Mouse (Mus musculus): ENCODE measurements around the gene Rpl31. TPM values are rescaled to one million over a fixed set of nuclear protein-coding genes. Genes with fewer than 3 reads are reported as not detected.

Rpl31 gene
- 322 and 591 TPM in 2 replicates for polyA plus RNA-seq (2012; ENCODE audit: insufficient read depth, insufficient read length, missing spikeins)

DNA sequence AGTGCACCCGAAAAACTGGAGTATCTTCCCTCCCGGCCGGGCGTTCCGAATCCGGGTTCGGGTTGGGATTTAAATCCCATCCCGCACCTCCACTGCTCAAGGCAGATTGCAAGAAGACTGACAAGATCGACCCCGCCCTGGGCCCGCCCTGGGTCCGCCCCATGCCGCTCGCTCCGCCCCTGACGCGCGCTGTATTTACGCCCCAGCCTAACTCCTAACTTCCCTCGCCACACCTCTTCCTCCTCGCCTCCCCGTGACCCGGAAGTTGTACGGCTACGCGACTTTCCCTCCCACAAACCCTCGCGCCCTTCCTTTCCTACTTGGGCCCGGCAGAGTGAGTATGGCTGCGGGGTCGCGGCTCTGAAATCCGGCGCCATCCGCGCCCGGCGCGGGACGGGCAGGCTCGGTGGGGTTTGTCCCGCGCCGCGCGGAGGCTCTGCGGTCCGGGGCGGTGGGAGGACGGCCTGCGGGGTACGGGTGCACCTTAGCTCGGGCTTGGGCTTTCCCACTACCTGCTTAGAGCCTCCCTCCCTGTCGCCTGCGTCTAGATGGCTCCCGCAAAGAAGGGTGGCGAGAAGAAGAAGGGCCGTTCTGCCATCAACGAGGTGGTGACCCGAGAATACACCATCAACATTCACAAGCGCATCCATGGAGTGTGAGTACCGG is at the start of gene Rpl31:
Gene Rpl31 (plus strand): TSS at position 242 of the 666 bp plus-strand sequence.
- H3K4me3 ChIP-seq (ENCODE audit: insufficient read depth, low read depth, low read length) = peak within 1 kb of the TSS; percentile 87
- no peaks in the 10 kb centered on the region; the same call in 1 of the 2 replicates for H3K4me1 ChIP-seq (ENCODE audit: control insufficient read depth, insufficient read depth, insufficient read length, low read length)
- H3K27ac ChIP-seq (replicated peaks; ENCODE audit: low read depth, low read length) = peak within 1 kb of the TSS; percentile 61

DNA sequence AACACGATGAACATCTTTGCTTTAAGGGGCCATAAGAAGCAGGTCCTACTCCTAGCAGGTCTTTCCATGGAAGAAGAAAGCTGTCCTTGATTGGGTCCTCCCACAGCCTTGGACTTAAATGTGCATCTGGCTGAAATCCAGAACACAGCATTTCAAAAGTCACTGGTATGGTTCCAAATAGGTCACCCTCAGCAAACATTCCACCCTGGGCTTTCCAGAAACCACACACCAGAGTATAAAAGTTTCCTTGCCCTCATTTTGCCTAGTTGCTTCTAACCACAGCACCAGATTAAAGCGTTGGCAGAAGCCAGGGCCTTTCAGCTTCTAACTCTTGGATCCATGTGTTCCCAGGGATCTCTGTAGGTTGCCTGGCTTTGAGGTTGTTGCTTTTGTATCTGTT is 49.7 kb upstream of the Rpl31 start:
- no peak overlapping the region for H3K4me3 ChIP-seq (ENCODE audit: insufficient read depth, low read depth, low read length)
- no peak overlapping the region for H3K27ac ChIP-seq (replicated peaks; ENCODE audit: low read depth, low read length)

DNA sequence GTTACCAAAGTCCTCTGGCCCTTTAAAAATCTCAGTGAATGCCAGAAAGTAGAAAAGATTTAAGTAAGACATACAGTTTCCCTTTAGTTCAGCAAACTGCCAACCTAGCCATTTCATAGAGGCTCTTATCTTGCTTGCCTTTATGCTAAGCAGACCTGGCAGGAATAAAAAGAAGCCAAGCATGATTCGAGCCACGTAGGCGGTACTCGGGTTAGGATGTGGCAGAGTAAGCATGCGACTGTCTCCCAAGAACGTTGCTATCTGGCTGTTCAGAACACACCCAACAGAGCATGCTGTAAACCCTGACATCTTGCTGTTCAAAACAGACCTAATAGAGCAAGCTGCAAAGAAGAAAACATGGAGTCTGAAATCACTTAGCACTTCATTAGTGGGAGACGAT is 48.8 kb upstream of the Rpl31 start:
- H3K27ac ChIP-seq (replicated peaks; ENCODE audit: low read depth, low read length) = no peak overlapping the region
- no peaks in the 10 kb centered on the region for H3K4me1 ChIP-seq (ENCODE audit: control insufficient read depth, insufficient read depth, insufficient read length, low read length)
- no peak overlapping the region for H3K4me3 ChIP-seq (ENCODE audit: insufficient read depth, low read depth, low read length)

More for the DNA sequence above, 49.7 kb upstream of the Rpl31 start:
- no peaks in the 10 kb centered on the region for H3K4me1 ChIP-seq (ENCODE audit: control insufficient read depth, insufficient read depth, insufficient read length, low read length)

DNA sequence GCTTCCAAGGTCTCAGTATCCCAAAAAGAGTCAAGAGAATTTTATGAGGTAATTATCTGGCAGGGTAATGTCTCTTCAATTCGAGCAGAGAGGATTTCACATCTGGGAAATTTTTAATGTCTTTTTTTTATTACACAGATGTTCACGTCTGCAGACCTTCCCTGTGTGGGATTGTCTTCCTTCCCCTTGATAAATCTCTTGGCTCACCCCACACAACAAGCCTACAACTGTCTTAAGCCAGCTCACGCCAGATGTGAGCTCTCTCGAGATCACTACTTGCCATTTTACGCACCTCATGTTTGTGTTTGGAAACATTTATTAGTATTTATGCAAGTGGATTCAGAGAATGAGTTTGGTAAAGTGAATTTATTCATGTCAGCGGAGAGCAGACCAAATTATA is 45.7 kb upstream of the Rpl31 start:
- Histone ChIP-seq H3K4me1 (ENCODE audit: control insufficient read depth, insufficient read depth, insufficient read length, low read length) (no peaks in the 10 kb centered on the region), H3K27ac (replicated peaks; ENCODE audit: low read depth, low read length) (no peak overlapping the region), H3K4me3 (ENCODE audit: insufficient read depth, low read depth, low read length) (no peak overlapping the region)

DNA sequence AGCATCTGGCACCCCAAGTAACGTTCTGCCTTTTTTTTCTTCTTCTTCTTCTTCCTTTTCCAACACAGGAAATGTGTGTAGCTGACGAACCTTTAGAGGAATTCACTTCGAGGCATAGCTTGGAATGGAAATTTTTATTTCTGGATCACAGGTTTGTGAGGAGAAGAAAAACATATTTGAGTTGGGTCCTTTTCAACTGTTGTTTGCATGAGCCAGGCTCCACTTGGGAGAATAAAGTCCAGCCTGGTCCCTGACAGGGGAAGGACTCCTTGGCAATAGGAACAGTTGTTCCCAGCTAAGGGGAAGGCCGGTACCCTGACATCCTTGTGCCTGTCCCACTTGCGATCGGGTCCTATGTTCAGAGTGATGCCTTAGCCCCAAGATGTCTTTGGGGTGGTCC is 42.4 kb upstream of the Rpl31 start:
- Histone ChIP-seq H3K4me1 (ENCODE audit: control insufficient read depth, insufficient read depth, insufficient read length, low read length) (no peaks in the 10 kb centered on the region), H3K27ac (replicated peaks; ENCODE audit: low read depth, low read length) (no peak overlapping the region), H3K4me3 (ENCODE audit: insufficient read depth, low read depth, low read length) (no peak overlapping the region)

DNA sequence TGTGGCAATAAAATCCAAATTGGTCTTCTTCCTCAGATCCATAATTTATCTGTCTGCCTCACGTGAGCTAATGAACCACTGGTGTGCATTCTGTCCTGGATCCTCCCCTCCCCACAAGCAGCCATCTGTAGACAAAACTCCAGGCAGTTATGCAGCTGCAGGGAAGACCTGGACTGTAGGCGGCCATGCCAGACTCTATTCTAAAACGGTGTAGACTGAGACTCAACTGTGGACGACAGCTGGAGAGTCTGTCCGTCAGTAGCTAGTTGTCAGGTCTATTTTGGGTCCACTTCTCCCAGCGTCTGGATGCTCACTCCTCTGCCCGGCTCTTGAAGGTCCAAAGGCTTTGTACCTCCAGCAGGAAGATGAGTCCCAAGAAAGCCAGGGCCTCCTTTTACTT is 40.1 kb upstream of the Rpl31 start:
- no peaks in the 10 kb centered on the region for H3K4me1 ChIP-seq (ENCODE audit: control insufficient read depth, insufficient read depth, insufficient read length, low read length)
- no peak overlapping the region for H3K27ac ChIP-seq (replicated peaks; ENCODE audit: low read depth, low read length)
- no peak overlapping the region for H3K4me3 ChIP-seq (ENCODE audit: insufficient read depth, low read depth, low read length)

DNA sequence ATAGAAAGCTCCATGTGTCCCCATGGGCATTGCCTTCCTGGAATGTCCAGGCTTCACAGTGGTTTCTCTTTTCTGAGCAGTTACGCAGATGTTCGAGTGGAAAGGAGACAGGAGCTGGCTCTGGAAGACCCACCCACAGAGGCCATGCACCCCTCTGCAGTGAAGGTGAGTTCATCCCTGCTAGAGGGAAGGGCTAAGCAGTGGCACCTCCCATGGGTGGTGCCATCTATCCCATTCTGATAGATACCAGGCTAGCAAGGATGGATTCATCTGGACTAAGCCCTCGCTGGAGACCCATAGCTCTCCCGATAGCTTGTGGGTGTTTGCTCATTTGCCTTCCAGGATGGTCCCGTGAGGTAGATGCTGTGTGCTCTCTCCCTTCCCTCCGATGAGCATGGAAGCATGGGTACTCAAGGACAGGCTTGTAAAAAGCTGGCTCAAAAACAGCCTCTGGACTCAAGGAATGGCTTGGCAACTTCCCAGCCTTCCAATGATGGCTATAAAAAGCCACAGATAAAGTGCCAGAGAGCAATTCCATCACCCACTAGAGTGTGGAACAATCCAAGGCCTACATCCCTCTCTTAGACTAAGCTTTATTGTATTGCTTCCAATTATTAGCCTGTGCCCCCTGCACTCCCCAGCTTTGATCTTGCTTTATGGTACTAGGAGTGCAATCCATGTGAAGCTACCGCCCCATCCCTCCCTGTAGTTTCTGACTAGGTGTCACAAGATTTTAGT is 36.6 kb upstream of the Rpl31 start:
- Histone ChIP-seq H3K4me1 (ENCODE audit: control insufficient read depth, insufficient read depth, insufficient read length, low read length) (no peaks in the 10 kb centered on the region), H3K4me3 (ENCODE audit: insufficient read depth, low read depth, low read length) (no peak overlapping the region), H3K27ac (replicated peaks; ENCODE audit: low read depth, low read length) (no peak overlapping the region)

DNA sequence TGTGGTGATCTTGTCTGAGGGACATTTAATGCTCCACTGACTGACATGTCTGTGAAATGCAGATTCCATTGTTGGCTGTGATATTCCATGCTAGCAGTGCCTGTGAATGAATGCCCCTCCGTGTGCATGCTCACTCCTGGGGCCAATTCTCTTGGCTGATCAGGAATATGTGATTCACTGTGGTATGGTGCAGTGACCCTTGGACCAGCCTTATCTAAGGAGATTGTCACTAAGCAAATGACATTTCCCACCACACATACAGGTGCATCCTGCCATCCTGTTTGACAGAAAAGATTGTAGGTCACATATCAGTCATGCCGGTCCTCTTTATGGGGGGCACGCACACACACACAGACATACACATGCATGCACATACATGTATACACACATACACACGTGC is 35.2 kb upstream of the Rpl31 start:
- no peak overlapping the region for H3K4me3 ChIP-seq (ENCODE audit: insufficient read depth, low read depth, low read length)
- H3K4me1 ChIP-seq (ENCODE audit: control insufficient read depth, insufficient read depth, insufficient read length, low read length) = no peaks in the 10 kb centered on the region
- no peak overlapping the region for H3K27ac ChIP-seq (replicated peaks; ENCODE audit: low read depth, low read length)

DNA sequence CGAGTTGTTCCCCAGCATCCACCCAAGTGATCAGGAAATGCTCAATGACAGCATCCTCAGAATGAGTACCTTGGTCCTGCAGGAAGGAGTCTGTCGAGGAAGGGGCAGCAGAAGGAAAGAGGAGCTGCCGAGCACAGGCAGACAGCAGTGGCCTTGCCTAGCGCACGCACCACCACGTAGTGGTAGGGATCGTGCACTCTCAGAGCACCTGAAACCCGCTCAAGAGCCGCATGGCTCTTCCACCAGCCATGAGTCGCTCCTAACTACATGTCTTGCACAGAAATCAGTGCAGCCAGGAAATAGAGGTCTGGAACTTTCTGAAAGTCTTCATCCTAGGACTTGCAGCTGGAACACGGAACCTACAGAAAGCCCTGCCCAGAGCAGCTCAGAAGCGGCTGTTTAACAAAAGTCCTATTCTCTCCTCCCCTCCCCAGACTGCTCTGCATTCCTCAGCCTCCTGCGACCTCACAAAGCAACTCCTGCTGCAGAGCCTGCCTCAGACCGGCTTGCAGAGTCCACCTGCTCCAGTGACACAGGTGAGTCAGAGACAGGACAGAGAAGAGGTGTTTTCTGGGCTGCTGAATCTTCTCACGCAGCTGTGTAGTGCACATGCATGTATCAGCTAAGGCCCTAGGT is 32.0 kb upstream of the Rpl31 start:
- H3K4me1 ChIP-seq (ENCODE audit: control insufficient read depth, insufficient read depth, insufficient read length, low read length) = no peaks in the 10 kb centered on the region

DNA sequence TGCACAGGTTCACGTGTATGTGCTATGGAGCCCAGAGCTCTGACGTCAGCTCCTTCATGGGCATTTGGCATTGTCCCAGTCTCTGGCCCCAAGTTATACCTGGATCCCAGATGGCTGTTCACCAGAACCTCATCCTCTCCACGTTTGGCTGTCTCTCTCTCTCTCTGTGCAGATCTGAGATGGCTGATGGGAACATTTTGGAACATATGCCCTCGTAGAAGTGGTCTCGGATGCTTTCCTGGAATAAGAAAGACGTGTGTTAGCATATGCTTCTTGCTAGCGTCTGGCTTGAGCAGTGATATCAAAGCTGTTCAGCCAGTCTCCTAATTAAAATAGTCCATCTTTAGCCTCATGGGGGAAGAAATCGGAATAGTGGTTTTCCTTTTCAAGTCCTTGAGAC is 30.9 kb upstream of the Rpl31 start:
- Histone ChIP-seq H3K4me3 (ENCODE audit: insufficient read depth, low read depth, low read length) (no peak overlapping the region), H3K4me1 (ENCODE audit: control insufficient read depth, insufficient read depth, insufficient read length, low read length) (no peaks in the 10 kb centered on the region), H3K27ac (replicated peaks; ENCODE audit: low read depth, low read length) (no peak overlapping the region)

More for the DNA sequence above, 32.0 kb upstream of the Rpl31 start:
- Histone ChIP-seq H3K27ac (replicated peaks; ENCODE audit: low read depth, low read length) (no peak overlapping the region), H3K4me3 (ENCODE audit: insufficient read depth, low read depth, low read length) (no peak overlapping the region)

DNA sequence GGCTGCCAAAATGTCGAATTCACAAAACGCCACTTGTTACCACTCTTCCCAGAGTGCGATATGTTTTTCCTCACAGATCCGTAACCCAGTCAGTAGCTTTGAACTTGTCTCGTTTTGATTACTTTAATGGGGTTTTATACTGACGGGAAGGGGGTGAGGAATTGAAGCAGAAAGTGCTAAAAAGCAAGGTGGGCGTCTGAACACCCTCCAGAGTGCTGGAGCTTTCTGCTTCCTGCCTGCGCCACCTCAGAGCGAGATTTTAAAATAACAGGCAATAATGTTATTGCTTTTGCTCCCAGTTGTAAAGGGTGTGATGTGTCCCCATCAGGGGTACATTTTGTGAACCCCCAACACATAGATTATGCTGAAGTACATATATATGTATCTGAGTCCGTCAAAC is 28.8 kb upstream of the Rpl31 start:
- Histone ChIP-seq H3K4me3 (ENCODE audit: insufficient read depth, low read depth, low read length) (no peak overlapping the region), H3K4me1 (ENCODE audit: control insufficient read depth, insufficient read depth, insufficient read length, low read length) (no peaks in the 10 kb centered on the region), H3K27ac (replicated peaks; ENCODE audit: low read depth, low read length) (no peak overlapping the region)

DNA sequence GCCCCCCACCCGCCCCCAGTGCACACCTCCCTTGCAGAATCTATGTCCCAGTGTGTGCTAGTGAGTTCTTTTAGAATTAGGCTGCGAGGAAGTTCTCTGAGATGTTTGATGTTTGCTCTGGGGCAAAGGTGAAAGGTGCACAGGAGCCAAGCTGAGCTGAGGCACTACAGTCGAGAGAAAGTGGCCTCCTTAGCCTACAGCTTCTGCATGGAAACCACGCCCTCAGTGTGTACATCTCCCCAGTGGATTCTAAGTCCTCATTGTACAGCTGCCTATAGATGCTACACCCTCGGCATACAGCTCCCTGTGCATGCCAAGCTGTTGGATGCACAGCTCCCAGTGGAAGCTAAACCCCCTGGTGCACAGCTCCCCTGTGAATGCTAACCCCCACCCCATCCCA is 28.2 kb upstream of the Rpl31 start:
- Histone ChIP-seq H3K4me1 (ENCODE audit: control insufficient read depth, insufficient read depth, insufficient read length, low read length) (no peaks in the 10 kb centered on the region), H3K4me3 (ENCODE audit: insufficient read depth, low read depth, low read length) (no peak overlapping the region), H3K27ac (replicated peaks; ENCODE audit: low read depth, low read length) (no peak overlapping the region)

DNA sequence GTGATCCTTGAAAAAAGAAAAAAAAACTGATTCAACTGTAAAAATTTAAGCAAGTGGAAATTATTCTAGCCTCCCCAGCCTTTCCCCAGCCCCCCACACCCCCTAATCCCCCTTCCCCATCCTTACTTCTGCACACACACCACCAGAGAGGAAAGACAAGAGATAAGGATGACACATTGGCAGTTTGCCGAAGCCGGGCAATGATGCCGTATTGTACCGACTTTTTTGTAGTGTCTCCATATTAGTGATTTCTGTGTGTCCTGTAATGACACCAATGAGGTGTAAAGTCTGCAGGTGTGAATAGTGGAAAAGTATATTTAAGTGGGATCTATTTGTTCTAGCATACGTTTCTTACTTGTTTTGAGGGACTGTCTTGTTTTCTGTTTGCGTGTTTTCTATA is 27.5 kb upstream of the Rpl31 start:
- Histone ChIP-seq H3K4me3 (ENCODE audit: insufficient read depth, low read depth, low read length) (no peak overlapping the region), H3K4me1 (ENCODE audit: control insufficient read depth, insufficient read depth, insufficient read length, low read length) (no peaks in the 10 kb centered on the region), H3K27ac (replicated peaks; ENCODE audit: low read depth, low read length) (no peak overlapping the region)

DNA sequence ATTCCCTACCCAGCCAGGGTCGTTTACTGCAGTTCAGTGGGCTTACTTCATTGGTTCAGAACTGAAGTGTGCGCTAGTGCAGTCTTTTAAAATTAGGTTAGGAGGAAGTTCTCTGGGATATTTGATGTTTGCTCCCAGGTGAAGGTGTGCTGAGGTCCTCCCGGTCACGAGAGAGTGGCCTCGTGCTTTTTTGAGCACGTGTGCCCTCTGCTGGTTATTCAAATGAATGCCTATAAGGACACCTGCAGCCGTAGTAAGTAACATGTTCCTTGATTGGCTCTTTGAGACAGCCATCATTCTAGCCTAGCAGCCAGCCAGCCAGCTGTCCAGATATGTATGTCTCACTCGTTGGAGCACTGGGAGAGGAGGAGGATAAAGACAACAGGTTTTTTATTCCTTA is 27.0 kb upstream of the Rpl31 start:
- Histone ChIP-seq H3K27ac (replicated peaks; ENCODE audit: low read depth, low read length) (no peak overlapping the region), H3K4me3 (ENCODE audit: insufficient read depth, low read depth, low read length) (no peak overlapping the region), H3K4me1 (ENCODE audit: control insufficient read depth, insufficient read depth, insufficient read length, low read length) (no peaks in the 10 kb centered on the region)

DNA sequence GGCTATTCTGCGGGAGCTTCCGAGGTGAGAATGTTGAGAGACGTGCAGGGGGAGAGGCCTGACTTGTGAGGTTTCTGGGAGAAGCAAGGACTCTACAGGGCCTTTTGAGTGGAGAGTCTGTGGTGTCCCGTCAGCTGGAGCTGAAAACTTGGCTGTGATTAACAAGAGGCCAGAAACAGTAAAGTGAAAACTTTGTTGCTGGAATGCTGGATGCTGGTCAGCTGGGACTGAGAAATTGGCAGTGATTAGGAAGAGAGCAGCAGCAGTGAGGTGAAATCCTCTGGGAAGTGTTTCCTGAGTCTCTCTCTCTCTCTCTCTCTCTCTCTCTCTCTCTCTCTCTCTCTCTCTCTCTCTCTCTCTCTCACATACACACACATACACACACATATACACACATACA is 25.8 kb upstream of the Rpl31 start:
- H3K4me1 ChIP-seq (ENCODE audit: control insufficient read depth, insufficient read depth, insufficient read length, low read length) = no peaks in the 10 kb centered on the region

DNA sequence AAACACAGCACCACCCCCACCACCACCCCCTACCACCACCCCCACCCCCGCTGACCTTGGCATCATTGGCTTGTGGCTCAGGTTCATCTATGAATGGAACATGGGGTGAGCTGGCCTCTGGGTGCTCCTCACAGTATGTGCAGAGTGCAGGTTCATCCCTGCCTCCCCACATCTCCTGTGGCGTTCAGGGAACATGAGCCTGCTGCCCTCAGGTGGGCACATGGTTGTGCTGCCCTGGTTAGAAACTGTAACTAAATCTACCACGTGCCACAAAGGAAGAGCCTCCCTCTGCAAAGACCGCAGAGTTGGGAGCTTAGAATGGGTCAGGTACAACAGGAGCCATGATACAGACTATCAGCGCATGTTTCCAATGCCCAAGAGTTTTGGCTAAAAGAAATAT is 24.4 kb upstream of the Rpl31 start:
- H3K4me1 ChIP-seq (ENCODE audit: control insufficient read depth, insufficient read depth, insufficient read length, low read length) = no peaks in the 10 kb centered on the region
- no peak overlapping the region for H3K27ac ChIP-seq (replicated peaks; ENCODE audit: low read depth, low read length)
- no peak overlapping the region for H3K4me3 ChIP-seq (ENCODE audit: insufficient read depth, low read depth, low read length)

More for the DNA sequence above, 25.8 kb upstream of the Rpl31 start:
- no peak overlapping the region for H3K27ac ChIP-seq (replicated peaks; ENCODE audit: low read depth, low read length)
- no peak overlapping the region for H3K4me3 ChIP-seq (ENCODE audit: insufficient read depth, low read depth, low read length)
